Mouse (Mus musculus) gastrocnemius, adult 8-10 months (tissue): ENCODE measurements at regions not wholly inside any gene's neighbourhood (a gene's known extent, or its start where the extent isn't known, plus 50 kb on each side); places are given as distances from the start of the nearest gene placed in this dataset.

Source experiments
- DNase-seq, 2 experiments: peaks; one replicate each; pipeline ENCODE4 v3.0.0; 2022; ENCODE audit warnings: low spot score in 2 of 2

GRCm38 (mm10) chr11:7944956-7945515 is 719.3 kb downstream of the Tns3 start:
- DNase-seq, result peak; percentile 4 to 26

DNA sequence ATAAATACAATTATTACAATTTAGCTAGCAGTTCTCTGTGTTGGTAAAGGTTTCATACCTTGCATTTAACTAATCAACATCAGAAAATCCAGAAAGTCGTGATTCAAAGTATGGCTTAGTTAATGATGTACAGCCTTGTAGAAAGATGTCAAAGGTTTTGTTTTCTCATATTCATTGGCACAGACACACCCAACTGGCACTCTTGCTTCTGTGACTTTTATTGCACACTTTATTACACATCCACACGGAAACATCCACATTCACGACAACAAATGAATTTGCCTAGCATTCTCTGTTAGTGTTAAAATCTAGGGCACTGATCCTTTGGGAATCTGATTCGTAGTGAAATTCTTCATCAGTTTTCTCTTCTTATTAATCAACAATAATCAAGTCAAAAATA is 720.0 kb downstream of the Tns3 start:
- DNase-seq, result no peak

- DNase-seq, result no peak
Measured at GRCm38 (mm10) chr11:7933611-7934010, 719.9 kb upstream of the Igfbp3 start.

DNA sequence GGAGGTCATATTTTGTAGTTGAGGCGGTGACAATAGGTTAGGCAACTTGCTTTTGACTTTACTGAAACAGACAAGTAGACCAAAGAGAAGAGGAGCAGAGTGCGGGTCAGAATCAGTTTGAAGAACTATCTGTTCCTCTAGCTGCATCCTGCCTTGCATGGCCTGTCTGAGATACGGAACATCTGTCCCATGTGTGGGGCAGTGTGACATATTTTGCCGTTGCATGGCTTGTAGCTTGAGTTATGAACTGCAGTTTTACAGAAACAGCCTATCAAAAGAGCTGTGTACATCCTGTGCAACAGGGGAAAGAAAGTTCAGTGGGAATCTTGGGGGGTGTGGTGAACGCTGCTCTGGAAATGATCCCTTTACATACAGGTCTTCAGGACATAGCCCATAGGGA is 718.9 kb upstream of the Igfbp3 start:
- DNase-seq, result no peak

DNA sequence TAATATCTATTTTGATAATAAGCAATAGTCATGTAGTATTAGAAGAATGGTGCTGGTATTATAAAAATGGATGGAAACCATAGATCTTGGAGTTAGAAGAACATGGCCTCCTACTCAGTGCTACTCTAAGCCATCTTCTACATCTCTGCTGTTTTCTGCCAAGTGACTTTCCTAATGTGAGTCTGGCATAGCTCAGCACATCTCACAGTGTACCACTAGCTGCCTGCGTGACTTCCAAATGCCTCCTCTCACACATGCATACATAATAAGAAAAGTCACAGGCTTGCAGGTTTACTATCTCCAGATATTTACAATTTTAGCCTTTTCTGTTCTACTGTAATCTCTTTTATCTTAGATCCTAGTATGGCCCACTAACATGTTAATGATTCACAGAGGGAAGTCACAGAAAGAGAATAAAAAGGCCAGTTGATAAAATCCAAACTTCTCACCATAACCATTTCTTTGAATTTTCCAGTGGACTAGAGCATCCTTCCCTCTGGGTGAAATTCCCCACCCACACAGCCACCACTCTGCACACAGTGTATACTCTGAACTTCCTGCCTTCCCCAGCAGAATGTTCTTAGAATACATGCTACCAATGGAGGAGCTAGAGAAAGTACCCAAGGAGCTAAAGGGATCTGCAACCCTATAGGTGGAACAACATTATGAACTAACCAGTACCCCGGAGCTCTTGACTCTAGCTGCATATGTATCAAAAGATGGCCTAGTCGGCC is 717.5 kb upstream of the Igfbp3 start:
- DNase-seq, result no peak

DNA sequence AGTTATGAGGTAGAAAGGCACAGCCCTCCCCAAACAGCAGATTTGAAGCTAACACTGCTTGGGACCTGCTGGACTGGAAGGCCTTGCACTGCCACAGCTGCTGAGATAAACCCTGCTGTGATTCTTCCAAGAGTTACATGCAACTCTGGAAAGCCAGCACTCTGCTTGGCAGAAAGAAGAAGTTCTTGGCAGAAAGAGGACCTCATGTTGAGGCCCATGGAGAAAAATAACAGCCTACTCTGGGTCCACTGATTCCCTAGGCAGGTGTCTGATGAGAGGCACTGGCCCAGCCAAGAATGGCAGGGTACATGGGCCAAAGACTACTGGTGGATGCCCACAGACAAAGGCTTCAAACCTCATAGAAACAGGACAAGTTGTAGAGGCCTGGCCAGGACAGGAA is 714.0 kb upstream of the Igfbp3 start:
- DNase-seq, result no peak

DNA sequence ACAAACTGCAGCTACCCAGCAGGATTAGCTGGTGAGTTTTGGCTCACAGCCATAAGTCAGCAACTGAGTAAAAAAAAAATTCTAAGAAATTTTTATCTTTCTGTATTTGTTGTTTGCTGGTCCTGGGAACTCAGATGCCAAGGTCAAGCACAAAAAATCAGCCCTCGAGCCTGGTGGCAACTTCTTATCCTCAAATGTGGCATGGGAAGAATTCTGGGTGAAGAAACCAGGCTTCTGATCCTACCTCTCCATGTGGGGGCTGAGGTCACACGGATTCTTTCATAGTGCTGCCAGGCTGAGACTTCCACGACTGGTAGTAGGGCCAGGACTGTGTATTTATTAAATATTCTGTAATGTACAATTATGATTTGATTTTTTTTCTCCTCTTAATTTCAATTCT is 698.3 kb upstream of the Igfbp3 start:
- DNase-seq, result no peak

- DNase-seq, result no peak
Measured at GRCm38 (mm10) chr11:7900266-7900665, 686.5 kb upstream of the Igfbp3 start.

DNA sequence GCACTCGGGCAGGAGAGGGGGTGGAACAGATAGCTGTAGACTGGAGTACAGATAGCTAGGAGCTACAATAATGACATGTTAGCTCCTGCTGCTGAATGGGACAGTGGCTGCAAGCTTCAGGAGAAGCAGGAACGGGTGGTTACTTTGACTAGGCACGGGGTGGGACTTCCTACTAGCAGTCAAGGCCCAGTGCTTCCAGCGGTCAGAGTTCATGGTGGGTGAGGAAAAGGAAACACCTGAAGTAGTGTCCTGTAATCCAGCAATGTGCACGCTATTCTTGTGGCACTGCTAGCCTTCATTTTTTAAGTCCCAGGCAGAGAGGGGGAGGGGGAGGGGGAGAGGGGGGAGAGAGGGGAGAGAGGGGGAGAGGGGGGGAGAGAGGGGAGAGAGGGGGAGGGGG is 684.5 kb upstream of the Igfbp3 start:
- no peak for DNase-seq

- DNase-seq, result no peak
Measured at GRCm38 (mm10) chr11:7880506-7880905, 666.8 kb upstream of the Igfbp3 start.

- DNase-seq, result no peak
Measured at GRCm38 (mm10) chr11:7864116-7864515, 650.4 kb upstream of the Igfbp3 start.

- DNase-seq, result no peak
Measured at GRCm38 (mm10) chr11:7863711-7864110, 650.0 kb upstream of the Igfbp3 start.

DNA sequence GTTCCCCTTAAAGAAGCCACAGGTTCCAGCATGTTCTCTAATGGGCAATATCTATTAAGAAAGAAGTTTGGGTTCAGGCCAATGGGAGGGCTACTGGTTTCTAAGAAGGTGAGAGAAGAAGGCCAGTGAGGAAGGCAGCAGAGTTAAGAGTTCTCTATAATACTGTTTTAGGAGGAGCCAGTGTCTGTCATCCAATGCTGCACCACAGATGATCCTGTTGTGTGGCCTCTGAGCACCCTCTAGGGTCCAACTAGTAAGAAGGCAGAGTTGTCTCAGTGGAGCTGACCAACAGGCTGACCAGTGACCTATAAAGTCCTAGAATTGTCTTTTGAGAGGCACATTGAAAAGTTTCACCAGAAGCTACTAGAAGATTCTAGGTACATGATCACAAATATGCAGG is 648.8 kb upstream of the Igfbp3 start:
- DNase-seq, result no peak

DNA sequence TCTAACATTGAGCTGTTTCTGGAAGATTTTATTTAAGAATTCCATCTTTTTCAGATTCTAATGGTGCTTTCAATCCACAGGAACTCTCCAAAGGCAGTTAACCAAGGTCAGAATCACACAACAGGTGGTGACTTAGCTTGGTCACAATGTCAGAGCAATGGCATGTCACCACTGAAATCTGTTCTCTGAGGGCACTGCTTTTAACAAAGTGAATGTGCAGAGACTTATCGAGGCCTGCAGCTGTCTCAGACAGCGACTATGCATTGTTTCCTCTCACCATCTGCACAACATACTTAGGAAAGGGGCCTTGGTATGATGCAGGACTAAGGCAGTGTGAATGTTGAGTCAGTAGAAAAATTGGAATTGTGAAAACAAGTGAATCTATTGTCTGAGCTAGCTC is 638.9 kb upstream of the Igfbp3 start:
- no peak for DNase-seq

DNA sequence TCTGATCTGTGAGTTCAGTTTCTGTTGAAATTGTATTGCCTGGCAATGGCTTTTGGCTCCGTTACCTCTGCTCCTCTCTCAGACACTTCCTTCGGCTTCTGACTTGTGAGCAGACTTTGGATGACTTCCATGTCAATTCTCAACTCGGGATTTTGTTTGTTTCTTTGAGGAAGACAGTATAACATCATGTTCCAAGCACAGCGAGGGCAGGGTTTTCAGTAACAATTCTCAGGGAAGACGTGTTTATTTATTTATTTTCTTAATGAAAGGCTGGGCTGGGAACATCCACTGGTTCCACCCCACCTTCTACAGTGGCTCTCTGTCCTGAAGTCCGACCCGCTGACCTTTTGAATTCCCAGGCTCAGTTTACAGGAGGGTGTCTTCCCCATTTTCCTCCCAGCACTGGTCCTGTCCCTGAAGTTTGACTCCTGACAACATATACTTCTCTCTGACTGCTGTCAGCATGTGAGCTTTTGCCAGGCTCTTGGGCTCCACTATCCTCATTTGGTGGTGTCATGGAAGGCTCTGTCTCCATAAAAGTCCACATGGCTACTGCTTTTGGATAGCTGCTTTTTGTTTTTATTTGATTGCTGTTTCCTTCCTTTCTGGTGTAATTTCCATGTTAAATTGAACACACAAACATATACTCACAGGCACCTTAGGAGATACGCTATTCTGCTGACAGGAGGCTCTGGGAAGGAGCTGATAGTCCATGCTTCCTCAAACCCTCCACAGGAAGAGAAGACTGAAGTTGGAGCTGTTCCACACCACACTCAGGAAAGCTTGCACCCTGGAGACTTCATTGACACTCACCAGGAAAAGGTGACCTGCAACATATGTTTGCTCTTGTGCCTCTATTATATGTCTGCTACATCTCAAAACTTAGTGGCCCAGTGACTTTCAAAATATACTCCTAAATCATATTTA is 624.9 kb upstream of the Igfbp3 start:
- DNase-seq, result no peak

- DNase-seq, result no peak
Measured at GRCm38 (mm10) chr11:7837486-7837885, 623.8 kb upstream of the Igfbp3 start.

GRCm38 (mm10) chr11:7834151-7834550 is 620.4 kb upstream of the Igfbp3 start:
- no peak for DNase-seq

- DNase-seq, result no peak
Measured at GRCm38 (mm10) chr11:7832376-7832775, 618.7 kb upstream of the Igfbp3 start.

DNA sequence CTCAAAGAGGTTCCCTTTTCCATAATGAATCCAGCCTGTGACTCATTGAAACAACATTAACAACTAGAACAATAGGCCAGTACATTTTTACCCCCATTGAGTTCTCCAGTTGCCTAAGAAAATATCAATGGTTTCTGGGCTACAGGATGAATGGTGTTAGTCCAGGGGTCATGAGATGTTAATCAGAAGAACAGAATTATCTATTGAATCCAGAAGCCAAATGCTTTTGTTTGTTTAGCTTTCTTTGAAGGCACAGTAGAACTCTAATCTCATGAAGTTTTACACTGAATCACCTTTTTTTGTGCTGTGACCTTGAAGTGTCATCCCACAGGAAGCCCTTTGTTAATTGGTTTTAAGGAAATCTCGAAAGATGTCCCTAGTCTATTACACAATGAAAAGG is 616.0 kb upstream of the Igfbp3 start:
- DNase-seq, result no peak

DNA sequence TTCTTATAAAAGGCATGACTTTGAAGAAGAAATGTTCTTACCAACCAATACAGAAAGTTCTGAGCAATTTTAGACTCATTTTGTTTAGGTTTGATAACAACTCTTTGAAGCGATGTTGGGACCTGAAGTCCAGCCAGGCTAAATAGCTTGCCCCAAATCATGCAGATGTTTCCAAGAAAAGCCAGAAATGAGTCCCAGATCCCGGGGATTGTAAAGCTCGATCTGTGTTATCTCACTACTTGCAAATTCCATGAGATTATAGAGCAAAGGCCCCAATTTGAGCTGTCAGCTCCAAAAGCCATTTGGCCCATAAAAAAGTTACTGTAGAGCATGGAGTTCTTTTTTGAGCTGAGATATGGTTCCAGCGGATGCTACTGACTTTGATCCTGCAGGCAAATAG is 614.3 kb upstream of the Igfbp3 start:
- DNase-seq, result no peak

DNA sequence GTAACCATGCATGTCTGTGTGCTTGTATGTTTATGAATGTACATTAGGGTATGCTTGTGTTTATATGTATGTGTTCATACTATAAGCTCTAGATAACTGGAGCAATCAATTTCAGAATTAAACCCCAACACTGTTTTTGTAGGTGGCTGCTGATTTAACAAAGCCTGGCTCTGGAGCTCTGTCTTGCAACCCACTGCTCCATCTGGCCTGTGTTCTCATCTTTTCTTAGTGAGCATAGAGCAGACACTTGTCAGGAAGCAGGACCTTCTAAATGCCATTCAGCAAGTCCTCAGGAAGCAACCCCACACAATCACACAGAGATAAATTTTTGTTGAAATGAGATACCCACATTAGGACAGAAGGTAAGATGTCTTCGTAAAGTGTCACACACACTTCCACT is 613.7 kb upstream of the Igfbp3 start:
- no peak for DNase-seq

DNA sequence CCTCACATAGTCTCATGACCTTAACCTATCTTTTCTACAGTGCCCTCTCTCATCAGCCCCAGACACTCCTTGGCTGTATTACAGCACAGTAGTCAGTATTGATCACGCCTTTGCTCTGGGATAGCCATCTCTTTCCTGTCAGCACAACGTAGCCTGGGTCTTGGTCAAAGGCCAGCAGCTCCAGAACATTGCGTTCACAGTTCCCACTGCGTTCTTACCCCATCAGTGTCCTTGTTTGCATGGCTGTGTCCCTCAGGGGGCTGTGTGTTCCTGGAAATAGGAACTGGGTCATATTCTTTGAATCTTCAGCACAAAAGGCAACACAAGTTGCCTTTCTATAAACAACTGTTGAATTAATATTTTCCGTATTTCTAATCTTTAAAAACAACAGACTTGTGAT is 602.0 kb upstream of the Igfbp3 start:
- peak; percentile 44 to 45 for DNase-seq
